Mouse (Mus musculus): ENCODE results near the gene Hist1h3d. TPM values are rescaled to one million over a fixed set of nuclear protein-coding genes. Genes with fewer than 3 reads are reported as not detected.

Hist1h3d gene
- total and polyA plus RNA-seq, 3 experiments = 0.94 to 182 (median 13.5) TPM

DNA sequence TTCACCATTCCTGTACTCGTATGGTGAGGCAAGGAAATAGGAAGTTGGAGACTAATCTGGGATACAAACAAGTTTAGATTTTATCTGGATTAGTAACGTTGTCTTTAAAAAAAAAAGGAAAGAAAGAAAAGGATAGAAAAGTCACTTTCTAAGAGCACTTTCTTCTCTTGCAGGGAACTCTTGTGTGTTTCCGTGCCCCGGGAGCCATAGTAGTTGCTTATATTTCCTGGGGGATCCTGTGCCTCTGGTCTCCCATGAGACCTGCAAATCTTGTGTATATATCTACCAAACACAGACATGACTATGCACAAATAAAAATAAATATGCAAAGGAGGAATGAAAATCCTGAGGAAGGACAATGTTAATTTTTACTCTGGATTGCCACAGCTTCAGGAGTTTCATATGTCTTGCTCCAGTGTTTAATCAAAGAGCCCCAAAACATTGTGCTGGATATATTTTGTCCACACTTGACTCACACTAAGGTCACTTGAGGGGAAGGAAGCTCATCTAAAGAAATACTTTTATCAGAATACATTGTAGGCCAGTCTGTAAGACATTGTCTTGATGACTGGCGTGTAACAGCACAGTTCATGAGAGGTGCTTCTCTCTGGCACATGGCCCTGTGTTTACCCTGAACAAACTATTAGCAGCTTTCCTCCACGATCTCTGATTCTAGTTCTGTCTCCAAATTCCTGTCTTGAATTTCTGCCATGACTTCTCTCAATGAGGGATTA lies 1.5 kb downstream of the Hist1h3d start:
- peak overlapping the region; percentile 88 for H3K9ac ChIP-seq (ENCODE audit: insufficient read depth, low read depth)
- H3K79me2 ChIP-seq (replicated peaks; ENCODE audit: control insufficient read depth, extremely low read depth, insufficient read depth, poor library complexity, severe bottlenecking) = no peaks in the 10 kb centered on the region
- peaks cover 0 to 23% of the 10 kb centered on the region in 2 experiments; a peak in 2 of 4 replicates for H3K4me1 ChIP-seq (ENCODE audit: control insufficient read depth in 1 of 2, insufficient read depth in 2 of 2)
- no peaks in the 10 kb centered on the region for H3K27me3 ChIP-seq (replicated peaks)
- H3K4me3 ChIP-seq (replicated peaks in 1 of 3; ENCODE audit: low read depth in 2 of 3, low read length in 2 of 3, poor library complexity in 1 of 3) = peak overlapping the region; percentile 19 to 69 (median 46)
- TF ChIP-seq CHD2 (IDR thresholded peaks at IDR 0.05; ENCODE audit: low read length) (no peak), MYC (IDR thresholded peaks at IDR 0.05; ENCODE audit: low read depth, low read length) (no peak), KAT2A (IDR thresholded peaks at IDR 0.05; ENCODE audit: insufficient replicate concordance, low read length) (no peak), TCF12 (IDR thresholded peaks at IDR 0.05; ENCODE audit: low read depth, low read length) (no peak), SIN3A (IDR thresholded peaks at IDR 0.05; ENCODE audit: low read length) (no peak), IRF4 (IDR thresholded peaks at IDR 0.05; ENCODE audit: low read depth, low read length) (no peak), POLR2AphosphoS2 (IDR thresholded peaks at IDR 0.05; ENCODE audit: low read depth, low read length) (no peak), ZNF384 (IDR thresholded peaks at IDR 0.05; ENCODE audit: low read depth, low read length) (no peak), GABPA (IDR thresholded peaks at IDR 0.05; ENCODE audit: insufficient replicate concordance, low read depth, low read length) (no peak), UBTF (IDR thresholded peaks at IDR 0.05; ENCODE audit: low read depth, low read length) (no peak), MAX (IDR thresholded peaks at IDR 0.05; ENCODE audit: low read length) (no peak), NELFE (IDR thresholded peaks at IDR 0.05; ENCODE audit: low read depth, low read length) (no peak), PAX5 (IDR thresholded peaks at IDR 0.05; ENCODE audit: low read length) (no peak), CHD1 (IDR thresholded peaks at IDR 0.05; ENCODE audit: low read depth, low read length) (no peak), ZMIZ1 (IDR thresholded peaks at IDR 0.05; ENCODE audit: low read depth, low read length) (no peak), ELF1 (IDR thresholded peaks at IDR 0.05; ENCODE audit: low read depth, low read length) (no peak), ETS1 (conservative IDR thresholded peaks at IDR 0.05; ENCODE audit: low read depth, low read length) (no peak), BHLHE40 (IDR thresholded peaks at IDR 0.05; ENCODE audit: low read depth, low read length) (no peak), MEF2A (IDR thresholded peaks at IDR 0.05; ENCODE audit: borderline replicate concordance, low read depth, low read length) (no peak)
- peak overlapping the region; percentile 58; the same call in 1 of the 2 replicates for H3K4me2 ChIP-seq (ENCODE audit: insufficient read depth, low read depth, poor library complexity, severe bottlenecking)
- H3K9me3 ChIP-seq (replicated peaks; ENCODE audit: low read length) = no peaks in the 10 kb centered on the region
- H3K27ac ChIP-seq (ENCODE audit: insufficient read depth, low read depth) = peak overlapping the region; percentile 77
- dilution Hi-C loops (cut with MboI; ENCODE audit: extremely low pct_ligation_motif_present, extremely low pct_unique_long_range_greater_than_20kb, low sequenced_read_pairs) (no loop called here), in situ Hi-C loops (cut with MboI; ENCODE audit: low pct_ligation_motif_present, low pct_unique_long_range_greater_than_20kb, low sequenced_read_pairs) (no loop called here)
- DNase-seq (ENCODE audit: extremely low read depth) = no peak
- no peaks in the 10 kb centered on the region for H3K36me3 ChIP-seq (replicated peaks in 1 of 2; ENCODE audit: control insufficient read depth in 1 of 2, insufficient read depth in 1 of 2, low read length in 1 of 2)

DNA sequence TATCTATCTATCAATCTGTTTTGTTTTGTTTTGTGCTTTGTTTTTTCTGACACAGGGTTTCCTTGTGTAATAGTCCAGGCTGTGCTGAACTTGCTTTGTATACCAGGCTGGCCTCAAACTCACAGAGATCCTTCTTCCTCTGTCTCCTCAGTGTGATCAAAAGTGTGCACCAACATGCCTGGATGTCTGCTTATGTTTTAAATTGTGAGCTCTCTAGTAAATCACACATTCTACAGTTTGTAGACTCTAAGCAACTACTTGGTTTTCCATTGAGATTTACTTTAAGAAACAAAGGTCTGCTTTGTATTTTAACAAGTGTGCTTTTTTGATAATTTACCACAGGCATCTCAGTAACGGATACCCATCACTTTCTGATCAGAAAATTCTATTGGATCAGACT lies 2.3 kb downstream of the Hist1h3d start:
- no peak for DNase-seq (ENCODE audit: extremely low read depth)
- Histone ChIP-seq H3K9ac (ENCODE audit: insufficient read depth, low read depth) (no peak overlapping the region), H3K9me3 (replicated peaks; ENCODE audit: low read length) (no peaks in the 10 kb centered on the region), H3K79me2 (replicated peaks; ENCODE audit: control insufficient read depth, extremely low read depth, insufficient read depth, poor library complexity, severe bottlenecking) (no peaks in the 10 kb centered on the region), H3K27me3 (replicated peaks) (no peaks in the 10 kb centered on the region), H3K27ac (ENCODE audit: insufficient read depth, low read depth) (no peak overlapping the region), H3K4me3 (replicated peaks in 1 of 3; ENCODE audit: low read depth in 2 of 3, low read length in 2 of 3, poor library complexity in 1 of 3) (no peak overlapping the region), H3K36me3 (replicated peaks in 1 of 2; ENCODE audit: control insufficient read depth in 1 of 2, insufficient read depth in 1 of 2, low read length in 1 of 2) (no peaks in the 10 kb centered on the region), H3K4me1 (ENCODE audit: control insufficient read depth in 1 of 2, insufficient read depth in 2 of 2) (peaks cover 0 to 25% of the 10 kb centered on the region in 2 experiments; a peak in 2 of 4 replicates), H3K4me2 (ENCODE audit: insufficient read depth, low read depth, poor library complexity, severe bottlenecking) (no peak overlapping the region)
- in situ Hi-C loops (cut with MboI; ENCODE audit: low pct_ligation_motif_present, low pct_unique_long_range_greater_than_20kb, low sequenced_read_pairs) = no loop called here
- dilution Hi-C loops (cut with MboI; ENCODE audit: extremely low pct_ligation_motif_present, extremely low pct_unique_long_range_greater_than_20kb, low sequenced_read_pairs) = no loop called here
- no peak for TF ChIP-seq E2F4 (IDR thresholded peaks at IDR 0.05; ENCODE audit: insufficient replicate concordance, low read depth, low read length)

Data from CH12.LX (cell line).